Mouse (Mus musculus): ENCODE data around the gene Pnrc2.

Gene Pnrc2

DNA sequence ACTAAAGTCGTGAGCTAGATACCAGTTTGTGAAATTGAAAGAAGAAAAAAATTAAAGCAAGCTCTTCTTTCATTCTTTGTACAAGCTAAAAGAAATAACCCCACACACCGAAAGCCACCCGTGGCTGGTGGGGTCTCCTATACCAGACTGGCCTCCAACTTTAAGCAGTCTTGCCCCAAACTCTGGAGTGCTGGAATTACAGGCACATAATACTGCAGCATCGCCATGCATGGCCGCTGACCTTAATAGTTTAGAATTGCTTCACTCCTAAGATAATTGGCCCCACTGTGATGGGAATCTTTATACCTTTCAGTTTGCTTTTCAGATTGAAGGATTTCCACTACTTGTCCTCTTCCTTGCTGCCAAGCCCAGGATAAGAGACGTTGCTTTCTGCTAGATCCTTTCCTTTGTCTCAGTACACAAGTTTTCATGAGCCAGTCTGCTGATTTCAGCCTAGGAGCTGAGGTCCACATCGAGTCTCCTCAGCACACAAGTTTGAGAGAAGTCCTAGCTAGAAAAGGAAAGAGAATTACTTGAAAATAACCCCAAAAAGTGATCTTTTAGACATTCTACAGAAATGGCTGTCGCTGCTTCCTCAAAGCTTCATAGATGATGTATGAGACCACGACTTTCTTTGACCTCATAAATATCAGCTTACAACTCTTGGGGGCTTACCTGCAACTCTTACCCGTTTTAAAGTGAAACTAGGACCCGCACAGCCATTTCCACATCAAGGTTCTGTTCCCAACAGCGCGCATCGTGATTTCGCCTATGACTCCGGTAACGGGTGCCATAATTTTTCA is 860 bp downstream of the Pnrc2 start:
- in situ Hi-C loops (cut with MboI; ENCODE audit: low sequenced_read_pairs): no loop called here

DNA sequence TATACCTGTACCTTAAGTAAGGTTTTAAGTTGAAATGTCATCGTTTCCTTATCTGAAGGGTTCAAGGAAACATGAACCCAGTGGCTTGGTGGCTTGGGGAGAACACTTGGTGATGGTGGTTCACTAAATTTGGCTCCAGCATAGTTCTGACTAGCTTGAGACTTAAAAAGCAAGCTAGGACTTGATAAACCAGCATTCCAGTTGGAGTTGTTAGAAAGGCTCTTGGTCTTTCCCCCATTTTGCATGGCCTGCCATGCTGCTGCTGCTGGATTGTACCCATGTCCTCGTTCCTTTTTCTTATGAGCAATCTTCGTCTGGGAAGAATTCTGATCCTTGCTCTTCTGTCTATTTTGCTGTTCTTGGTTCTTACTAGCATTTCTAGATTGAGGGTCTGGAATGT is 1.6 kb downstream of the Pnrc2 start:
- in situ Hi-C loops (cut with MboI; ENCODE audit: low sequenced_read_pairs): no loop called here

DNA sequence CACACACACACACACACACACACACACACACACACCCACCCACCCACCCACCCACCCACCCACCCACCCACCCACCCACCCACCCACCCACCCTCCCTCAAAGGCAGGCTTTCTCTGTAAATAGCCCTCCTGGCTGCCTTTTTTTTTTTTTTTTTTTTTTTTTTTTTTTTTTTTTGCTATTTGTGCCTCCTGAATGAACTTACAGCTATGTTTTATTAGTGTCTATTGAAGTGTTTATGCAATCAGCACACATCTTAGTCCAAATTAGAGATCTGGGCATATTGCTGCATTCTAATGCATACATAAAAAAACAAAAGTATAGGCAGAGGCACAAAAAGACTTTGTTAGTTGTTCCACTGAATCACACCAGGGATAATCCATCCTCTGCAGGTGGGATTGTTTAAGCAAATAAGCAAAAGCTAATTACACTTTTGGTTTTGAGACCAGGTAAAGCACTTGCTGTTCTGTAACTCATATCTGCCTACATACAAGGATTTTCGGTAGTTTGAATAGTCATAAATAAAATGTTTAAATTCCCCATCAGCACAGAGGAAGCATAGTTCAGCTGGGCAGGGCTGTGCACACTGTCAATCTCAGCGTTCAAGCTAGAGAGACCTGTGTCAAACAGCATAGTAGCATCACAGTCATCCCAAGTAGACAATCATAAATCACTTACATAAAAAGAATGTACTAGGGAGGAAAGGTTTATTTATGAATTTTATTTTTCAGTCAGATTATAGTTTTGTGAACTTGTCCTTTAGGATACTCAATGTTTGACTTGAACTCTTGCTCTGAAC is 3.2 kb downstream of the Pnrc2 start:
- in situ Hi-C loops (cut with MboI; ENCODE audit: low sequenced_read_pairs): no loop called here

DNA sequence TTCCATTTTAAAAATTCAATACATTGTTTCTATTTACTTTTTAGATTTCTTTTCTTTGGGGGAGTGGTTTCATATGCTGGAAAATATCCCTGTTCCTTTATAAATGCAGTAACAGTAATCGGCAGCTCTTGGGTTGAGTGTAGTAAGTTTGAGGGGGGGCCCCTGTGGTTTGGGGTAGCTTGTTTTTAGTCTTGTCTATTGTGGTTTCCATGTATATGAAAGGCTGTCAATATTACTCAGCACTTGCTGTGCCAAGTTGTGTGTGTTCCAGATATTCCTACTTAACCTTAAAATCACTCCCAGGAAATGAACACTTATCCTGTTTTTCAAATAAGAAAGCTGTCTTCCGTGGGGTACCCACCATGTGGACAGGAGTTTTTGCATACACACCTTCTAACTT is 4.7 kb downstream of the Pnrc2 start:
- in situ Hi-C loops (cut with MboI; ENCODE audit: low sequenced_read_pairs): no loop called here

DNA sequence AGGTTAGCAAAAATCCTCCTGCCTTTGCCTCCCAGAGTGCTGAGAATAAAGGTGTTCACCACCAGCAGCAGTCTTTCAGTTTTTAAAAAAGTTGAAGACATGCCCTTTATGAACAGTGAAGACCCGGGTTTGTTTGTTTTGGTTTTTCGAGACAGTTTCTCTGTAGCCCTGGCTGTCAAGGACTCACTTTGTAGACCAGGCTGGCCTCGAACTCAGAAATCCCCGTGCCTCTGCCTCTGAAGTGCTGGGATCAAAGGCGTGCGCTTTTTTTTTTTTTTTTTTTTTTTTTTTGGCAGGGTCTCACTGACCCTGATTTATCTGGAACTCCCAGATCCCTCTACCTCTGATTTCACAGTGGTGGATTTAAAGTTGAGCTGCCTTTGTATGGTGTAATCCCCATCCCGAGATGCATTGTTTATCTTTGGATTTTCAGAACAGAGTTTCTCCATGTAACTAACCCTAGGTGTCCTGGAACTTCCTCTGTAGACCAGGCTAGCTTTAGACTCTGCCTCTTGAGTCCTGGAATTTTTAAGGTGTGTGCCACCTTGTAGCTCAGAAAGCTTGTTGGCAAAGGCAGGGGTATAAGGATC is 16.0 kb downstream of the Pnrc2 start:
- in situ Hi-C loops (cut with MboI; ENCODE audit: low sequenced_read_pairs): no loop called here

DNA sequence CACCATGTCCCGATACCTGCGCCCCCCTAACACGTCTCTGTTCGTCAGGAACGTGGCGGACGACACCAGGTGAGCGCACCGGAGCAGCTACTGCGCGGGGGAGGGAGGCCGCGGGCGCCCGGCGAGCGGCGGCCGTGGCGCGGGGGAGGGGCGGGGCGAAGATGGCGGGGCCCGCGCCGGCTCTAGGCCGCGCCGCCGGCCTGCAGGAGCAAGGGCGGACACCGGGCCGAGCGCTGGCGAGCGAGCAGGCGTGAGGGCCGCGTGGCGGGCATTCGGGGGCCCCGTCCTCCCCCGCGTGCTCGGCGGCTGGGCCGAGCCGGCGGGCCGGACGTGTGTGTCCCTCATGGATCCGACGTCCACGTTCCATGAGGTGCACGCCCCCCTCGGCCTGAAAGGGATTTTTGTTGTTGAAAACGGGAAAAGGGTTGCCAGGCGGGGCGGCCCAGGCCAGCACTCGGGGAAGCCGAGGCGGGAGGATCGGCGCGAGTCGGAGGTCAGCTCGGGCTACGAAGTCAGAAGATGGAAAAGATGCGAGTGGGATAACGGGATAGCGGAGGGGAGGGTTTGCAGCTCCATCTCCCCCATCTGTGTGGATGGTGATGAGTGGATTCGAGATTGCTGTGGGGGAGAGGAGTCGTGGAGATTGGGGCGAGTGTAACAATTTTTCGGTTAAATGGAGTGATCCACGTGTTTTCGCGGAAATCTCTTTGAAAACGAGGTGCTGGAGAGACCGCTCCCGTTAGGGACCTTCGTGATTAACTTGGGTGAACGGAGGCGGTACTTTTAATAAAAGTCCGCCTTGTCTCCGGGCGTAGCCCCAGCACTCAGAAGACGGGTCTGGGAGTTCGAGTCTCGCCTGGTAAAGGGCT is 17.2 kb downstream of the Pnrc2 start:
- in situ Hi-C loops (cut with MboI; ENCODE audit: low sequenced_read_pairs): no loop called here

DNA sequence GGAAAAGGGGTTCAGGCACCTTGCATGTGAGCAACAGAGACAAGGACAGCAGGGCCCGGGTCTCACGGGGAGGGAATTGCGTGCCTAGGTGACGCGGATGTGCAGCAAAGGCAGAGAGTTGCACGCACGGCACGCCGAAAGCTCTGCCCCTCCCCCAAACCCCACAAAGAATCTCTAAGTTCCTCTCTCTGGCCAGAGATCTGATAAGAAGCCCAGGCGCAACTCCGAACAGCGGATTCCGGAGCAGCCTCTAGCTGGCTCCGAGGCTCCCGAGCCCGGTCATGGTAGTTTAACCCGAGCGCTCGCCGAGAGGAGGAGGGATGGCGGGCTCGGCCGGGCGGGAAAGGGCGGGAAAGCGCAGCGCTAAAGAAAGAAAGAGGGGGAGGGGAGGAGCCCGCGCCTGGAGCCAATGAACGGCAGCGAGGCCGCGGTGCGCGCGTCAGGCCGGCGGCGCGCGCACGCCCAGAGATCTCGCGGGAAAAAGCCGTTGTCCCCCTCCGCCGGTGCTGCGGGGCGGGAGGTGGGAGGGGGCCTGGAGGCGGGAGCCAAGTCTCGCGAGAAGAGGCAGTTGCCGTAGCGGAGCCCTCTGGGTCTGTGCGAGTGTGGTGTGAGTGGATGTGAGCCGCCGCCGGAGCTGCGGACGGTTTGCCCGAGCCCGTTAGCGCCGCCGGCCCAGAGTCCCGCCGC is 18.0 kb downstream of the Pnrc2 start, which contains the start of gene Srsf10:
Srsf10 (plus strand) TSS at position 212 of the 687 bp plus-strand sequence.
- in situ Hi-C loops (cut with MboI; ENCODE audit: low sequenced_read_pairs): no loop called here

DNA sequence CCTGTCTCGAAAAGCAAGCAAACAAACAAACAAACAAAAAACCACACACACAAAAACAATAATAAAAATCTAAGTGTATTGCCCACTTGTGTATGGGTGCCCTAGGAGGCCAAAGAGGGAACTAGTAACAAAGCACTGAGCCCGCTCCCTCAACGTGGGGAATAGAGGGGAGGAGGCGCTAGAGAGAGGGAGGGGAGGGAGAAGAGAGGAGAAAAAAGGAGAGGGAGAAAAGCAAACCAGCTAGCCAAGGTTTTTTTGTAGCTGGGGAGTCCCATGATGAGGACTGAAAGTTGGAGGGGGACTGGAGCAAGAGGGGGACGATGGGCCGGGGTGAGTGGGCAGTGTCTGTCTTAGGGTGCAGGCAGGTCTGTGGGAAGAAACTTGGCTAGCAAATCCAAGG is 18.6 kb downstream of the Pnrc2 start:
- in situ Hi-C loops (cut with MboI; ENCODE audit: low sequenced_read_pairs): no loop called here

DNA sequence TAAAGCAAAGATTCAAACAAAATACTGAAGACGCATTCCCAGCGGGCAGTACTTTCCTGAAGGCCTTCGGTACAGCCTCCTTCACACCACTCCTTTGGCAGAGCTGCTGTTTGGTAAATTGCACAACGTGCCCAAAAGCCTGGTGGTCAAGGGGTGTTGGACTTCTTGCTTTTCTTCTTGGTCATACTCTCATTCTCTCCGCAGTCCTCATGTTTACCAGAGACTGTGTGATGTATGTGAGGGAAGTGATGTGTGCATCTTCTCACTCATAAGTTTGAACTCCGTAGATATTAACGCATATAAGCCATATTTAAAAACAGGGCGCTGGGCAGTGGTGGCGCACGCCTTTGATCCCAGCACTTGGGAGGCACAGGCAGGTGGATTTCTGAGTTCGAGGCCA is 19.0 kb downstream of the Pnrc2 start:
- in situ Hi-C loops (cut with MboI; ENCODE audit: low sequenced_read_pairs): no loop called here

DNA sequence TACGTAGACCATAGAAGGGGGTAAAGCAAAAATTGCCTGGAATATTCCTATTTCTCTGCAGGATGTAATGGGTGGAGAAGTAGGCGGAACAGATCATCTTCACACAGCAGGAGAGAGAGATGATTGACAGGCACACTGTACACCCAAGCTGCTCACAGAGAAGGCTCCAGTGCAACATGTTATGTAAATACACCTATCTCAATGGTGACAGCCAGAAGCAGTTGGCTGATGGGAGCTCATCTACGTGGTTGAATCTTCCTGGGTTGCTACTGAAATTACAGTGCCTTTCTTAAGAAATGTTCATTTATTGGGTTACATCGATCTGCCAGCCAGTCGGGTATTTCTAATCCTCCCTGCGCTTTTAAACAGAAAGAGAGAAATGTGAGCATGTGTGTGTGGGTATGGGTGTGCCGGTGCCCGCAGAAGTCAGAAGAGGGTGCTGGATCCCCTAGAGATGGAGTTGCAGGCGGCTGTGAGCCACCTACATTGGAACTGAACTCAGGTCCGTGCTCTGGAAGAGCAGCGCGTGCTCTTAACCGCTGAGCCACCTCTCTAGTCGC is 19.6 kb downstream of the Pnrc2 start:
- in situ Hi-C loops (cut with MboI; ENCODE audit: low sequenced_read_pairs): no loop called here

DNA sequence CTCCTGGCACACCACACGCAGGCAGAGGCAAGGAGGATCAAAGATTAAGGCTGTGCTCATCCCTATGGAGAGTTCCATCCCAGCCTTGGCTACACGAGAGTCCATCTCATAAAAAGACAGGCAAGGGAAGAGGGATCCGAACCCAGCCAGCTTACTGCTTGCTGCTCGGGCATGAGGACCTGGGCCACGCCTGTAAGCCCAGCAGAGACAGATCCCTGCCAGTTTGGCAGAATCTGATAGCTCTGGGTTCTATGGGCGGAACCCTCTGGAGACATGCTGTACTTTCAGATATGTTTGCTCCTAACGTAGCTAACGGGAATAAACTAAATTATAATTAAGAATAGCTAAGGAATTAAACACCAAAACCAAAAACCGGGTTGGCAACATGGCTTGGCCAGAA is 21.7 kb downstream of the Pnrc2 start:
- in situ Hi-C loops (cut with MboI; ENCODE audit: low sequenced_read_pairs): no loop called here

DNA sequence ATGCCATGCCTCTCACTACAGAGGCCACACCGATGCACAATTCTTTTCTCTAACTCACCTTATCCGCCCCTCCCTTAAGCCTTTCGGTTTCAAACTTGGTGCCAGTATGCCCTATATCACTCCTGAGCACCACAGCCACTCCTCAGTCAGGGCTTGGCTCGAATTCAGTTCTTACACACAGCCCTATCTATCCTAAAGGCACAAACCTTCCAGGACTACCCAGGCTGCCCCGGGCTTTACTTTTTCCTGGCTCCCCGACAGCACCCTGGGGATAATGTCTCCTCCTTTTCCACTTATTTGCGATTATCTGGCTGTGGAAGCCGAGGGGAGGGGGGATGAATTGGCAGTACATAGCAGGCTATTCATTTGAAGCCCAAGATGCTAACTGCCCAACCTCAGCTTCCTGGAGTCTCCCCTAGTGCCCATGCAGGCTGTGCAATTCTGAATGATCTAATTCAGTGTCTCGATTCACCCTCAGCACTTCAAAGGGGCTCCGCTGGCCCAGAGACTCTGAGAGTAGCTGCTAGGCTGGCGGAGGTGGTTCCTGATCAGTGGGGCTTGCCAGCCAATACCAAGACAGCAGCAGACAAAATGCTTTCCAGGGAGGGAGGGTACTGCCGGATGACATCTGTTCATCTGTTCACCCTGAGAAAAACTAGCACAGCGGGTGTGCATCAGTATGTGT is 23.1 kb downstream of the Pnrc2 start:
- in situ Hi-C loops (cut with MboI; ENCODE audit: low sequenced_read_pairs): no loop called here

DNA sequence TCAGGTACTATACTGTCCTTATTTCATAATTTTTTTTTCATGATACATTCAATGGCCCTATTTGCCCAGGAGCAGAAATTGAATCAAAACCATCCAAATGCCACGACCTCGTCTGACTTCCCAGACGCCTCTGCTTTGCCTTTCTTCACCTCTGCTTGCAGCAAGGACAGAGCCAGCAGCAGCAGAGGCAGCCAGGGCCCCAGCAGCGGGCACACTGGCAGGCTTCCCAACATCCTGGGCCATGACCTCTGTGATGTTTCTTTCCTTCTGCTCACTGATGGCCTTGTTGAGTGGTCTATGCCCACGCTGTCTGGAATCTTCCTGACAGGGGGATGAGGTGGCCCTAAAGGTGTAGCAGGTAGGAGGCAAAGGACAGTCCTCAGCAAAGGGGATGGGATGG is 26.1 kb downstream of the Pnrc2 start:
- in situ Hi-C loops (cut with MboI; ENCODE audit: low sequenced_read_pairs): no loop called here

DNA sequence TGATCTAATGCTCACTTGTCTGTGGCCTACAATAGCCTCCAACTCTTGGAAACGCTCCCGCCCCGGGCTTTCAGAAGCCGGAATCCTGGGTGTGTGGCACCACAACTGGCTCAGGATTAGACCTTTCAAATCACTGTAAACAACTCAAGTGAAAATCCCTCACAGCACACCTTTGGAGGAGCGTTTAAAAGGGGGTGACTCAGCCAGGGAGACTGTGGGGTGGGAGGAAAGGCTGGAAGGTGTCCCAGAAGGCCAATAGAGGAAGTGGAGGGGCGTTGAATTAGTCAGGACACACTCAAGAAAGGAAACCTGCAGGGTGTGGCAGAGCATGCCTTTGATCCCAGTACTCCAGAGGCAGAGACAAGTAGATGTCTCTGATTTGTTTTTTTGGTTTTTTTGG is 29.2 kb downstream of the Pnrc2 start:
- in situ Hi-C loops (cut with MboI; ENCODE audit: low sequenced_read_pairs): no loop called here

DNA sequence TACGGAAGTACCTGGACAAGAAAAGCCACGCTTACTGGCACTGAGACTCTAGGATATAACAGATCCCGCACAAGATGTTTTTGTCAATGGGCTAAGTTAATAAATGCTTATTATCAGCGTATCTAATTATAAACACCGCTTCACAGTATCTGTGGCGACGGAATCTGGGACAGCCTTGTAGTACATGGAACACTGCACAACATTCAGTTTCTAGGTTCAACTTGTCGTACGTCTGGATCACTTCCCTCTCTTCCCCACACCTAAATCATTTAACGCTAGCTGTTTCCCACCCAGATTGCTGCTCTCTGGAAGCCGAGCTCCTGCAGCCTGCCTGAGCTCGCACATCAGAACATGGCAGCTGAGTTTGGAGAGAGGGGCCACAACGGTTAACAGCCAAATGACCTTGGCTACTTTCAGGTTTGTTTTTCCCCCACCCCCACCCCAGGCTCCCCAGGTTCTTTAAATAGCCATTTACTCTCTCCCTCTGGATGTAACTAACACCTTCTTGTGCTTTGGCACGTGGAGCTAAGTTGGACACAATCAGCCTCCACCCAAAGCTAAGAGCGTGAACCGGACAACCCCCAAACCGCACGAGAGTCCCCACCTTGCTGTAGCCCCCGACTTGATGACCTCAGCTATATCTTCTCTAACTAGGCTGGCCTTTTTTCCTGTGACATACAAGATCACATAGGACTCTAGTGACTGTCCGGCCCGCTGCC is 34.2 kb downstream of the Pnrc2 start:
- in situ Hi-C loops (cut with MboI; ENCODE audit: low sequenced_read_pairs): no loop called here

DNA sequence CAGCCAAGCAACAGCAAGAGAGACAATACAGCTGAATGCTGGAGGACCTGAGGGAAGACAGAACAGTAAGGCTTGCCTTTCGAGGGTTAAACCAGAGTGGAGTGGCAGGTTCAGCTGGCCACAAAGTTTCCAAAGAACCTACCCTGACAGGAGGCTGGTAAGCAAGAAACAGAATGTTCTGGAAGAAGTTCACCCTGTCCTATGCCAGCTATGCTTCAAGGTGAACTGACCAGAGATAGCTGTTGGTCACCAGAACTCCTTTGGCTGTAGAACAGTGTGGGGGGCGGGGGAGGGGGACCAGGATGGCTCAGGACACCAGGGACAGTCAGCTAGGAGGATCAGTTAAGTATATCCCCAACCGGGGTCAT is 34.7 kb downstream of the Pnrc2 start:
- in situ Hi-C loops (cut with MboI; ENCODE audit: low sequenced_read_pairs): no loop called here

DNA sequence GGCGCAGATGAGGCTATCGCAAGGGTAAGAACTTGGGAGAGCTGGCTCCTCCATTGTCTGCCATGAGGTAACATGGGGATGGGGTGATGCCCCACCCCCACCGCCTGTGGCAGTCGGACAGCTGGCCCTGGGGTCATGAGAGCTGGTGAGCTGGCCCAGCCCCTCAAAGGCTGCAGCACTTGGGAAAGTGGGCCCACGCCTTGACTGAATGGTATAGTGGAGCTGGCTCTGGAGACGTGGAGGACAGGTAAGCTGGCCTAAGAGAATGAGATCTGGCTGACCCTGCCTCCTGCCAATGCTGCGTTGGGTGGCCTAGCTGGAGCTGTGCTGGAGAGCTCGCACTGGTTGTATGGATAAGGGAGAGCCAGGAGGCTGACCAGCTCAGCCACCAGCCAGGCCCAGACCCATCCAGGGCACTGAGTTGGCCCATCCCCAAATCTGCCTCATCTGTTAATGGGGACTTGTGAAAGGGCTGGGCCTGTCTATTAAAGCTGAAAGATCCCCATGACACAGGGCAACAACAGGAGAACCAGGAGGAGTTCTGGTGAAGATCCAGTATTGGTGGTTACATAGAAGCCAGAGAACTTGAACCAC is 39.4 kb downstream of the Pnrc2 start:
- in situ Hi-C loops (cut with MboI; ENCODE audit: low sequenced_read_pairs): no loop called here

DNA sequence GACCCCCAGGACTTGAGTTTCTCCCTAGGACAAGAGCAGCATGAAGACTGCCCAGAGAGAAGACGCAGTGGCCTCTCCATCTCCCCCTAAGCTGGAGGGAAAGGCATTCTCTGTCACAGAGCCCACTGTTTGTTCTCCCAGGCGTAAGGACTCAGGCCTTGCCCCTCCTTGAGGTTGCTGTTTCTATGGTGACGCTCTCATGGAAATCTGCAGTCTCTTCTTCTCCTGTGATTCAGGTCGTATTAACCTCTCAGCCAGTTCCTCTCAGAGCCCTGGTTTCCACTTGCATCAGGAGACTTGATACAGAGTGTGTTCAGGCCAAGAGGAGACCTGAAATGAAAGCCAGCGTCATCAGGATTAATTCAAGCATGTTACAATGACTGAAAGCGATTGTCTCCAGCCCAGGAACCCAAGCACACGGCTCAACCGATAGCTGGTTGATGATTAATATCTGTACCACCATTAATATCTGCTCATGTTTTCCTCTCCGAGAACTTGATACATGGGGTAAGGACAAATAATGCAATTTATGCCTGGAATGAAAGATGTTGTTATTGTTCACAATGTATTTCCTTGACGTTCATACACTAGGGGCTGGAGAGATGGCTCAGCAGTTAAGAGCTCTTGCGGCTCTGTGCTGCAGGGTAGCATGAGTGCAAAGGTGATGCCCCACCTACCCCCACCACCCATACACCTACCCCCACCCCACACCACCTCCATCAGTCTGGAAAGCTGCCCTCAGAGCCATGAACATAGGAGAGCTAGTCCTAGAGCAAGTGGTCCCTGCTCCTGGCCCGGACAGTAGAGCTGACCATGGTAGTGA is 40.1 kb downstream of the Pnrc2 start:
- in situ Hi-C loops (cut with MboI; ENCODE audit: low sequenced_read_pairs): no loop called here

Measured in CH12F3 (cell line).